Mouse (Mus musculus) ES-E14 (cell line): ENCODE results near the gene Pik3c2g.

Experiments used
- CHD2 ChIP-seq: IDR thresholded peaks from 2 replicates; pipeline ENCODE4 v1.6.1; 2014; ENCODE audit warnings: mild to moderate bottlenecking, low read depth, low read length, inconsistent platforms
- HCFC1 ChIP-seq: IDR thresholded peaks from 2 replicates; pipeline ENCODE4 v1.6.1; 2012; ENCODE audit warnings: low read length, inconsistent platforms, borderline replicate concordance; ENCODE audit not compliant: insufficient read depth
- ZNF384 ChIP-seq: IDR thresholded peaks from 2 replicates; pipeline ENCODE4 v1.6.1; 2012; ENCODE audit warnings: low read depth, low read length, inconsistent platforms

DNA sequence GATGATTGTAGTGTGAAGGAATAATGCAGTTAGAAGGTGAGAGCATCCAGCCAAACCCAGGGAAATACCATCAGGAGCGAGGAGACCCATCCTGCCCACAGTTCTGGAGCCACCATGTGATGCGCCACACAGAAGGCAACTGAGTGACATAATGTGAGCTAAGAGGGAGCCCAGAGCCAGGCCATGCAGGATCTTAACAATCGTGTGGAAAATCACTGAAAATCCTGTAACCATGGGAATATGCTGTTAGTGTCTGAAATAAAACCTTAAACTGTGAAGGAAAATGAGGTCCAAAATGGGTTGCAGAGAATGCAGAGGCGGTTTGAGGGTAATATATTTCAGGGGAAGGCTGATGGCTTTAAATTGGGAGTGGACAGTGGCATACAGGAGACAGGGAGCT is 31.8 kb downstream of the Pik3c2g start:
- TF ChIP-seq CHD2 (no peak), HCFC1 (no peak), ZNF384 (no peak)
